Mouse (Mus musculus) bone marrow, adult 2 months (tissue): Measurements from ENCODE around the gene Dyx1c1.

Experiments used
- CTCF ChIP-seq: fragments of 200-500 bp; IDR thresholded peaks from 2 replicates; pipeline ENCODE4 v1.5.1; 2011; ENCODE audit warnings: low read length, control low read depth; ENCODE audit not compliant: control insufficient read depth, insufficient read depth
- POLR2A ChIP-seq: fragments of 200-500 bp; IDR thresholded peaks from 2 replicates; pipeline ENCODE4 v1.6.1; 2011; ENCODE audit warnings: low read depth, mild to moderate bottlenecking, control low read depth, low read length, borderline replicate concordance; ENCODE audit not compliant: control insufficient read depth

DNA sequence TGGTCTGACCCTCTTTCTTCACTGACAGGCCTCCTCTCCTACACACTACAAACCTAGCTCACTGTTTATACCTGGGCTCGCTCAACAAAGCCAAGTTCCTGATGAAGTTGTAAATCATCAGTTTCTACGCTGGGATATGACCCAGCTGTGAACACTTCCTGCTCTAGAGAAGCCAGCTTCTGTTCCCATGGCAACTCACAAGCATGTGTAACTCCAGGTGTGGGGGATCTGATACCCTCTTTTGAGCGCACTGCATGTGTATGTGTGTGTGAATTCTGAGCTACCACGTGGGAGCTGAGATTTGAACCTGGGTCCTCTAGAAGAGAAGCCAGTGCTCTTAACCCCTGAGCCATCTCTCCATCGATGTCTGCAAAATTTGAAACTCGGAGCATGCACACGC lies 9.0 kb upstream of the Dyx1c1 start:
- no peak for TF ChIP-seq CTCF
- no peak for TF ChIP-seq POLR2A
